Mouse (Mus musculus) heart, adult 2 months (tissue): ENCODE measurements around the gene Uqcc1. TPM values are rescaled to one million over a fixed set of nuclear protein-coding genes. Genes with fewer than 3 reads are reported as not detected.

Source experiments
- DNase-seq, 2 experiments: peaks; one replicate each; pipeline ENCODE4 v3.0.0; 2021
- H3K27ac ChIP-seq: fragments of 200-600 bp; 2 replicates; pipeline ENCODE4 v1.8.1; 2022
- H3K27me3 ChIP-seq: fragments of 200-500 bp; 2 replicates; pipeline ENCODE4 v1.6.1; 2012; ENCODE audit warnings: mild to moderate bottlenecking, low read length, inconsistent platforms, mixed read lengths; ENCODE audit not compliant: control insufficient read depth, insufficient read depth
- H3K36me3 ChIP-seq: fragments of 200-500 bp; 2 replicates; pipeline ENCODE4 v1.6.1; 2012; ENCODE audit warnings: low read length, inconsistent platforms; ENCODE audit not compliant: control insufficient read depth, insufficient read depth
- H3K4me1 ChIP-seq: fragments of 200-500 bp; 2 replicates; pipeline ENCODE4 v1.6.1; 2011; ENCODE audit warnings: low read length; ENCODE audit not compliant: control insufficient read depth, insufficient read depth
- H3K4me3 ChIP-seq: fragments of 200-600 bp; 2 replicates; pipeline ENCODE4 v1.8.1; 2022
- H3K79me2 ChIP-seq: fragments of 200-500 bp; replicated peaks from 2 replicates; pipeline ENCODE4 v1.6.1; 2012; ENCODE audit warnings: mild to moderate bottlenecking, inconsistent platforms, low read length, moderate library complexity, mixed read lengths; ENCODE audit not compliant: control insufficient read depth, insufficient read depth
- H3K9ac ChIP-seq: fragments of 200-500 bp; 2 replicates; pipeline ENCODE4 v1.6.1; 2012; ENCODE audit warnings: low read depth, mild to moderate bottlenecking, control low read depth, inconsistent platforms, low read length, mixed read lengths
- CTCF ChIP-seq: fragments of 200-600 bp; IDR thresholded peaks from 2 replicates; pipeline ENCODE4 v1.8.1; 2022; ENCODE audit warnings: antibody characterized with exemption, mild to moderate bottlenecking, moderate library complexity
- EP300 ChIP-seq: fragments of 200-500 bp; IDR thresholded peaks from 2 replicates; pipeline ENCODE4 v1.6.1; 2011; ENCODE audit warnings: low read depth, low read length, control low read depth; ENCODE audit not compliant: insufficient read depth
- POLR2A ChIP-seq: fragments of 200-500 bp; IDR thresholded peaks from 2 replicates; pipeline ENCODE4 v1.6.1; 2011; ENCODE audit warnings: mild to moderate bottlenecking, low read depth, low read length, control low read depth; ENCODE audit not compliant: insufficient read depth
- WGBS: fragments of 180-500 bp; shearing (Covaris S2); methylation state at CpG from one replicate; pipeline ENCODE4 v1.1.7; 2018; 5-methylcytosine and 5-hydroxymethylcytosine counted together
- intact Hi-C: fragments of 180-260 bp; cut with DNase I; formaldehyde crosslinking; loops from one replicate; pipeline ENCODE4 v1.15.1; 2025
- long read RNA-seq: library from polyadenylated mRNA; stranded (forward); transcript quantifications from one replicate; pipeline ENCODE4 v2.0.0, GENCODE M21; 2021
- polyA plus RNA-seq: library from polyadenylated mRNA; depleted of rRNA; stranded (reverse); fragments of >200 nt; gene quantifications from 2 replicates; pipeline ENCODE4 v1.2.3, GENCODE M21; 2012; rRNA removed
- total RNA-seq, 2 experiments: library from RNA; stranded (reverse); gene quantifications; 2 replicates each; pipeline ENCODE4 v1.2.3; 2021

The Uqcc1 gene
- 100 to 1,000 TPM; 268 to 270 TPM for total RNA-seq
- 144 and 246 TPM in 2 replicates for polyA plus RNA-seq
- long read RNA-seq, transcript Uqcc1-204 (10 exons, 2,633 nt): major isoform, 270 of 309 reads
- long read RNA-seq, partial matches to known transcripts: 11 of 309 reads
- long read RNA-seq, other reads (novel, unspliced or antisense): 26 of 309 reads

DNA sequence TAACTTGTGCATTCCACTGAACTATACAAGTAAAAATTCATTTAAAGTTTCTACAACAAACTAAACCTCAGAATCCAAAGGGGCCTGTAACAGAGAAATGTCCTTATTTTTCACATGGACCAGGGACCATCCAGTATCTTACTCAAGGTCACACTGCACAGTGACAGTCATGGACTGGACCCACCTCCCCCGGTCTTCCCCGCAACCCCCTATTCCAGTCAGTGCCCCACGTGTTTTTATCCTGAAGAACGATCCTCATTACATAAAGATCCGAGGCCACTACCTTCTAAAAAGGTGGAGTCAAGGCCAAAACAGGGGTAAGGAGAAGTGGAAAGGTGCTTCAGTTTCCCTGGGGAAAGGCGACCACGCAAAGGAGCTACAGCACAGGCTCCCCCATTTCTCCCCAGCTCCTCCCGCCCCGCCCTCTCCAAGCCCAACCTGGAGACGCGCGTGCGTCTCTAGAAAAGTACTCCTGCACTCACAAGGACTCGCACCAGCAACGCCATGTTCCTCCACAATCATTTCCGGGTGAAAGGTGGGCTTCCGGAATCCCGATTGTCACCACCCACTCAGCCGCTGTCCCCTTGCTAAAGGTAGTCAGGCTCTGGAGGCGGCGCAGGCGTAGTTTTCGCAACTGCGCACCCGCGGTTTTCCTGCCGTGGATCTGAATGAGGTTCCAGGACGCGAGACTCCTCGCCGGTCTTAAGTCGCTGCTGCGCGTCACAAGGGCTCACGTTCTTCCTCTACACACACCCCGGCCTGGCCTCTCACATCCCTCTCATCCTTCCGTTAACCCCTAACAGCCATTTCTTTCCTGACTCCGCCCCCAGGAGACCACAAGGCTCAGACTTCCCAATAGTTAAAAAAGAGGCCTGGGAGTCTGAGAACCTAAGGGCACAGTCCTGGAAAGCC is at the start of gene Uqcc1:
TSS of gene Uqcc1 (minus strand) at position 780 of the 912 bp plus-strand sequence.
- peak within 1 kb of the TSS; percentile 77 for H3K9ac ChIP-seq
- intact Hi-C loops: no loop called here
- peak; percentile 87 to 92 for DNase-seq
- H3K27ac ChIP-seq: peak within 1 kb of the TSS; percentile 82
- no peaks in the 10 kb centered on the region for H3K36me3 ChIP-seq
- TF ChIP-seq POLR2A (peak; percentile 86), CTCF (no peak)
- H3K79me2 ChIP-seq: 0 out of 2 replicates have a peak, but pooled peaks cover 1% of the 10 kb centered on the region
- WGBS: under 1% methylated on average over 38 of the region's 38 CpGs
- peak within 1 kb of the TSS; percentile 63 for H3K4me3 ChIP-seq
- H3K4me1 ChIP-seq: peaks cover 5% of the 10 kb centered on the region
- no peaks in the 10 kb centered on the region for H3K27me3 ChIP-seq

- Histone ChIP-seq H3K9ac (peak overlapping the region; percentile 49), H3K79me2 (no peaks in the 10 kb centered on the region), H3K27me3 (no peaks in the 10 kb centered on the region), H3K4me3 (peak overlapping the region; percentile 41), H3K36me3 (no peaks in the 10 kb centered on the region), H3K4me1 (no peaks in the 10 kb centered on the region), H3K27ac (peak overlapping the region; percentile 67)
- 52% methylated on average over 5 of the region's 5 CpGs for WGBS
- TF ChIP-seq POLR2A: 0 out of 2 replicates have a peak, but pooled peaks have one; percentile 59
- no peak for TF ChIP-seq CTCF
- intact Hi-C loops: no loop called here
- peak; percentile 58 to 69 for DNase-seq
These were observed 49.4 kb upstream of the Uqcc1 start for GRCm38 (mm10) chr2:155979328-155979991.

- Histone ChIP-seq H3K27ac (no peak overlapping the region), H3K36me3 (no peaks in the 10 kb centered on the region), H3K4me3 (no peak overlapping the region), H3K79me2 (no peaks in the 10 kb centered on the region), H3K27me3 (no peaks in the 10 kb centered on the region), H3K4me1 (no peaks in the 10 kb centered on the region), H3K9ac (no peak overlapping the region)
- no peak for TF ChIP-seq CTCF
- no peak for TF ChIP-seq POLR2A
- no peak for TF ChIP-seq EP300
- 68% methylated on average over 14 of the region's 14 CpGs for WGBS
- intact Hi-C loops: no loop called here
- no peak for DNase-seq
These were observed 44.1 kb upstream of the Uqcc1 start for GRCm38 (mm10) chr2:155974087-155974731.

DNA sequence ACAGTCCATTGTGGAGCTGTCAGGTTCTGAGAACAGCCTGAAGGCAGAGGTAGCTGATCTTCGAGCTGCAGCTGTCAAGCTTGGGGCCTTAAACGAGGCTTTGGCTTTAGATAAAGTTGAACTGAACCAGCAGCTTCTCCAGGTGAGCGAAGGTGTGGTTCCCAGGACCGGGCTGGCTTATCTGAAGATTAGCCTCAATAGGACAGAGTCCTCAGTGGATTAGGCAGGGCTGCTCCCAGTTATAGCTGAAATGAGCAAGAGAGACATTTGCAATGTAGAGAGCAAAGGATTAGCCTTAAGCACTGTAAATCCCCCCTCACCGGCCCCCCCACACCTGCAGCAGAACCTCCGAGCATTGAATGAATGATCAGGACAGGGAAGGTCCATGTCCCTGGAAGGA is 43.2 kb upstream of the Uqcc1 start:
- no peak for DNase-seq
- Histone ChIP-seq H3K27ac (no peak overlapping the region), H3K27me3 (no peaks in the 10 kb centered on the region), H3K36me3 (no peaks in the 10 kb centered on the region), H3K79me2 (no peaks in the 10 kb centered on the region), H3K9ac (no peak overlapping the region), H3K4me3 (no peak overlapping the region), H3K4me1 (no peaks in the 10 kb centered on the region)
- WGBS: 91% methylated on average over 6 of the region's 6 CpGs
- TF ChIP-seq EP300: no peak
- no peak for TF ChIP-seq CTCF
- intact Hi-C loops: no loop called here

DNA sequence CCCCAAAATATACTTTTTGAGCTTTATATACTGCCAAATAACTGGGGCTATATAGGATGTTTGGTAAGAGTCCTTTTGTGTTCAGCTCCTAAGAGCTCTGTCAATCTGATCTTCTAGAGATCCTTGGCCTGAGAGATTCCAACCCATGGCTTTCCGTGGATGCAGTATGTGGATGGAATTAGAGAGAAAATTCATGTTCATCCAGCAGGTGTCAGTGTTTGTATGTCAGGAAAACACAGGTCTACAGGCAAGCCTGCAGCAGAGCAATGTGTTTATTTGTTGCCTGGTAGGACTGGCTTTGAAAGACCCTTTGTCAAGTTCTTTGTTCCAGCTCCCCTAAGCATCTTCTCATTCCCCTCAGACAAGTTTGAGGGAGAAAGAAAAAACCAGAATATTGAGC is 32.9 kb upstream of the Uqcc1 start:
- no peaks in the 10 kb centered on the region for H3K36me3 ChIP-seq
- WGBS: 33% methylated on average over 1 of the region's 1 CpGs
- no peaks in the 10 kb centered on the region for H3K79me2 ChIP-seq
- intact Hi-C loops: loop anchor here (5.0 kb wide), 2 partner anchors 179 to 314 kb away; partner anchors contain the start of genes Nfs1 and Romo1
- TF ChIP-seq EP300 (no peak), CTCF (peak; percentile 70)
- DNase-seq: no peak
- no peak overlapping the region for H3K9ac ChIP-seq
- no peak overlapping the region for H3K27ac ChIP-seq
- H3K4me1 ChIP-seq: no peaks in the 10 kb centered on the region
- H3K27me3 ChIP-seq: no peaks in the 10 kb centered on the region
- no peak overlapping the region for H3K4me3 ChIP-seq
